Mouse (Mus musculus): ENCODE data around the gene Itgb2. TPM values are rescaled to one million over a fixed set of nuclear protein-coding genes. Genes with fewer than 3 reads are reported as not detected.

Gene Itgb2
- polyA plus RNA-seq, 1 experiment from 2014 or later = 1.2 TPM

DNA sequence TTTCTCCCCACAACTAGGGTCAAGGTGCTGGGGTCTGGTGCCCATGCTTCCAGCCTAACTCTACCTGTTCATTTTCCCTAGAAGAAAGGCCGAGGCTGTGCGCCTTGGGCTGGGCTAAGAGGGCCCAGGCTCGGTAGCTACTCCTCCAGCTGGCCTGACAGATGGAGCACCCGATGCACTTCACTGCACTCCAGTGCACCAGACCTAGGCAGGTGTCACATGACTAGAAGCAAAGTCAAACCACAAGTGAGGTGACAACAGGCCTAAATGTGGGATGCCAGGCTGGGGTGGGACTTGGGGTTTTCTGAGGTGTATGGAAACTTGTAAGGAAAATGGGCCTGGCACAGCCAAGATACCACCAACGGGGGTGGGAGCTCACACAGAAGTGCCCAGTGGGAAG, 23.5 kb upstream of the Itgb2 start:
- Histone ChIP-seq H3K27me3 (ENCODE audit: insufficient read depth, poor library complexity, severe bottlenecking) (no peaks in the 10 kb centered on the region), H3K4me3 (no peak overlapping the region), H3K9me3 (no peaks in the 10 kb centered on the region), H3K27ac (no peak overlapping the region), H3K4me1 (replicated peaks) (peaks cover 18% of the 10 kb centered on the region), H3K36me3 (peaks cover 96% of the 10 kb centered on the region)
- no peak for DNase-seq (ENCODE audit: low spot score)
- WGBS = 88% methylated on average over 5 of the region's 5 CpGs

DNA sequence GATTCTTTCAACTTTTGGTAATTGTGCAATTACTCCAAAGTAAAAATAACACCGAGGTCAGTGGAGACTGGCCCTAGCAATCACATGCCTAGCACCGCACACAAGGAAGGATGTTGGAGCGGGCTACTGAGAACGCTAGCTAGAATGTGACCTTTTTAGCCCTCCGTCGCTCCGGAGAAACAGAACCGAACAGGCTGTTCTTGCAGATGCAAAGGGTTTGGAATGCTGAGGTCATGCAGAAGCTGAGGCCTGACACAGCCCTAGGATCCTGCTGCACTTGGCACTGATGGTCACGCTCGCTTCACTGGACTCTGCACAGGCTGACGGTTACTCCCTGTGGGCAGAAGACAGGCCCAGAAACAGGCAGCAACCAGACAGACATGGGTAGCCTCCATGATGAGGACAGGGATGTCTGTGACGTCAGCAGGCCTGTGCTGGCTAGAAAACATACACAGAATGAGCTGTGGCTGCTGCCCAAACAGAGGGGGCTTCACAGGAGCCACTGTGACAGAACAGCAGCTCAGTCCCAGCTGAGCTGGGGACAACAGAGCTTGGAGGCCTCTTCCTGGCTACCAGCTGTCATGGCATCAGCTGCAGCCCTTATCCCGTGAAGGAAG, 23.0 kb upstream of the Itgb2 start:
- no peaks in the 10 kb centered on the region for H3K9me3 ChIP-seq
- no peak overlapping the region for H3K4me3 ChIP-seq
- H3K27me3 ChIP-seq (ENCODE audit: insufficient read depth, poor library complexity, severe bottlenecking) = no peaks in the 10 kb centered on the region
- H3K27ac ChIP-seq = no peak overlapping the region
- peaks cover 18% of the 10 kb centered on the region for H3K4me1 ChIP-seq (replicated peaks)
- WGBS = 91% methylated on average over 13 of the region's 13 CpGs
- DNase-seq (ENCODE audit: low spot score) = no peak
- peaks cover 96% of the 10 kb centered on the region for H3K36me3 ChIP-seq

DNA sequence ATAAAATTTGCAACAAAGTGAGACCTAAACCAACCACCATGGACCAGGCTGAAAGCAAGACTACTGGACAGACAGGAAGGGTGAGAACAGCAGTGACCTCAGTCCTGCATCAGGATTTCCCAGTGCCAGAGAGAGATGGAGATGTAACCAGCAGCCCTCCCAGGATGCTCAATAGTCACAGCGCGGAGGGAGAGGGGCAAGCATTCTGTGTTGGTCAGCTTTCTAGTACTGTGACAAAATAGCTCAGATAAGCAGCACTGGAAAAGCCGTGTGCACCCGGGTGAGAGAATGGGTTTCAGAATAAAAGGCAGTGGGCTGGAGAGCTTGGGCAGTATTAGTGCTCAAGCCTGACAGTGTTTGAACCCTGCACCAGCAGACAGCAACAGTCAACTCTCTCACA, 22.3 kb upstream of the Itgb2 start:
- H3K27me3 ChIP-seq (ENCODE audit: insufficient read depth, poor library complexity, severe bottlenecking) = no peaks in the 10 kb centered on the region
- 95% methylated on average over 4 of the region's 4 CpGs for WGBS
- DNase-seq (ENCODE audit: low spot score) = no peak
- peaks cover 97% of the 10 kb centered on the region for H3K36me3 ChIP-seq
- H3K4me3 ChIP-seq = no peak overlapping the region
- H3K27ac ChIP-seq = no peak overlapping the region
- H3K4me1 ChIP-seq (replicated peaks) = peaks cover 18% of the 10 kb centered on the region
- H3K9me3 ChIP-seq = no peaks in the 10 kb centered on the region

DNA sequence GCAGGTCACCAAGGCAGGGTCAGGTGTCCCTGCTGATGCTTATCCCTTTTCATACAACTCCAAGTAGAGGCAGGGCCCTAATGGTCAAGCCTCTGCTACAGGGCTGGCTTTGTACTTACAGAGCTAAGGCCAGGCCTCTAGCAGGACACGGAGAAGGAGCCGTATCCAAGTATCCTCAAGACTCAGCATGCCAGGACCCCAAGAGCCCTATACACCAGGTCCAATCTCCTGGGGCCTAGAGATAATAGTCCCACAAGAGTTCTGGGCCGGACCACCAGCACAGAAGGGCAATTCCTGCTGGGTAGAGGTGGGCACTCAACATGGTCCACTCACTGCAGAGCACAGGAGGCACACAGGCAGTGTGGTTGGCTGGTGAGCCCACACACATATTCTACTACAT, 21.3 kb upstream of the Itgb2 start:
- Histone ChIP-seq H3K4me3 (no peak overlapping the region), H3K9me3 (no peaks in the 10 kb centered on the region), H3K27me3 (ENCODE audit: insufficient read depth, poor library complexity, severe bottlenecking) (no peaks in the 10 kb centered on the region), H3K4me1 (replicated peaks) (peaks cover 18% of the 10 kb centered on the region), H3K27ac (no peak overlapping the region), H3K36me3 (peaks cover 97% of the 10 kb centered on the region)
- no peak for DNase-seq (ENCODE audit: low spot score)
- 91% methylated on average over 3 of the region's 3 CpGs for WGBS

DNA sequence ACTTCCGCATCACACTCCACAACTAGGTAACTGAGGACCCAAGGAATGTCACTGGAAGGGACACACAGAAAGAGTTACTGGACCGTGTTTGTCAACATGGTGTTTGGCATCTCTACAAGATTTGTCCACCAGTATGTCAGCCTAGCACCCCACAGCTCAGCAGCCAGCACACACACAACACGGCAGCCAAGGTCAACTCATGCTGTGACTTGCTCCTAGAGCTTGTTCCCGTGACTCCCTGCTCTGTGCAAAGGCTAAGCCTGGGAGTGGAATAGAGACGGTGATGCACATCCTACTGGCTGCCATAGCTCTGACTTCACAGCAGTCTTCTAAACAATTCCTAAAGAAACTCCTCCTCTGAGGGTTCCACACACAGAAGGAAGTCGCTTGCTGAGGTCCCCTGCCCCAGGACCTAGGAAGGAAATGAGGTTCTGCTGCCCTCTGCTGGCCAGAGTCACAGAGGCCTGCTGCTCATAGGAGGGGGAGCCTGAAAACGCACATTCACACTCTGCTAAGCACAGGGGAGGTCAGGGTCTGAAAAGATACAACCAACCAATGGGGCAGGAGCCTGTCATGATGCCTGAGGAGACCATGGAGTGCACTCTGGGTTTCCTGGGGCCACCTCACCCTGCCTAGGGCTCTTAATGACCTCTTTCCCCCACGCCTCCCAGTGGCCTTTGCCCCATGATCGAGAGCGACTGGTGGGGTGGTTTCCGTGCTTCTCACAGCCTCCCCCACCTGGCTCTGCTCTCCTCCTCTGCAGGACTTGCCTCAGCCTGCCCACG, 20.5 kb upstream of the Itgb2 start:
- H3K4me1 ChIP-seq (replicated peaks) = peaks cover 23% of the 10 kb centered on the region
- no peaks in the 10 kb centered on the region for H3K27me3 ChIP-seq (ENCODE audit: insufficient read depth, poor library complexity, severe bottlenecking)
- H3K9me3 ChIP-seq = no peaks in the 10 kb centered on the region
- peak; percentile 89 for DNase-seq (ENCODE audit: low spot score)
- H3K36me3 ChIP-seq = peaks cover 99% of the 10 kb centered on the region
- H3K4me3 ChIP-seq = no peak overlapping the region
- 38% methylated on average over 12 of the region's 12 CpGs for WGBS
- no peak overlapping the region; the same call in 1 of the 2 replicates for H3K27ac ChIP-seq

DNA sequence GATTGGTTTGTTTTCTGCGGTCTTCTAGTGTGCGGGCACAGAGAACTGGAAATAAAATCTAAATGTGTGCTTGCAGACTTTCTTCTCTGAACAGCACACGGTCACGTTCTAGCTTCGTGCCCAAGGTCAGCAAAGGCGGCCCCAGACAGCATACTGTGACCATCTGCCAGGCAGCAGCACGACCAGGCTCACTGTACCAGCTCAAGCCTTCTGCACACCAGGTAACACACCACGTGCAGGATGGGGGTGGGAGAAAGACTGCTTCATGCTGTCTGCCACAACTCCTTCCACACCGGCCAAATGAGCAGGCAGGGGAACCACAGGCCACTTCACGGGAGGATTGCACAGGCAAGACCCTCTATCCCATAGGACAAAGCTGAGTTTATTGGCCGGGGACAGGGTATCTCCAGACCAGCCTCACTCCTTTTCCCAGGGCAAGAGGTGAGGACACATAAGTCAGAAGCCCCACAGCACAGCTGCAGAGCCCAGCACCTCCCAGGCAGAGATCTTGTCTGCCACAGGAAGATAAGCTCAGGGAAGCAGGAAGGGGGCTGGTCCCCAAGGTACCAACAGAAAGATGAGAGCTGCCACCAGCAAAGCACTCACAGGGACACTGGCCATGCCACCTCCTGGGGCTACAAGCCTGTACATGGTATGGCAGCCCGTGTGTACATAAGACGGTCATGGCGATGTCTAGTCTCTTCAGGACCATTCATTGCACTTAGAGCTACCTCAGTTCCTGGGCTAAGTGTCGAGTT, 19.6 kb upstream of the Itgb2 start:
- H3K36me3 ChIP-seq = peaks cover 91% of the 10 kb centered on the region
- WGBS = 82% methylated on average over 15 of the region's 15 CpGs

DNA sequence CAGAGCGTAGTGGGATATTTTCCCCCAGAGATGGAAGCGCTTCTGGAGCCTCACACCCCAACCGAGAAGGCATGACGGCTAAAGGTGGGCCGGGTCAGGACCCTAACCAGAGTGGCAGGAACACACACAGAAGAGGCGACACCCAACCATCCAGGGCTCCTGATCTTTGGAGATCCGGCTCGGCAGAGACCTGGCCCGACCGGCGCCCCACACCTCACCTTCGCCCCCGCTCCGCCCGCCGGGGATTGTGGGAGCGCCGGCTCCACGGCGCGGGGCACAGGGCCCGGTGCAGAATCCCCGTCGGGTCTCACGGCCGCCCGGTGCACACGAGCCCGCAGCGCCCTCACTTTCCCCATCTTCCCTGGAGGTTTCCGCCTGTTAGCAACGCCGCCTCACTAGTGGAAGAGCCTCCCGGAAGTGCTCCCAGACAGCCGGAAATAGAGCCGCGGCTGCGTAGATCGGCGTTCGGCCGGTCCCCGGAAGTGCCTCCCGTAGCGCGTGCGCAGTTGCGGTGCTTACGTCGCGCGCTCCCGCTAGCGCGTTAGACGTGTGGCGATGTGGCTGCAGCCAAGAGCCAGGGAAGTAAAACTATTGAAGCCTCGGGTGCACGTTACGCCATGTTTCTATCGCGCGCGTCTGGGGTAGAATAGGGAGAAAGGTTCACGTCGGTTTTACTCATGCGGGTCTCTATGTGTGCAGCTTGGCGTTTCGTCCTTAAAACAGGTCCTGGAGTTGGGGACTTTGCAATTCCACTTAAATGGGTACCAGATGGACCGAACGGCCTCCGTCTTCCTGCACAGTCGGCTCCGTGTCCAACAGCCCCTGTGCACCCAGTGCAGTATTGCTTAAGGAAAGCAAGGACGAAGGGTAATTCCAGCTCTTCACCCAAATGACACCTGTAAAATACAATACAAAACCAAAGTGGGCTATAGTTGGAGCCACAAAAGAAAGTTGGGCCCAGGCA, 14.4 kb upstream of the Itgb2 start, which contains the start of gene Fam207a:
Gene Fam207a, minus strand, starts transcription at position 401 of the 964 bp plus-strand sequence.
- Histone ChIP-seq H3K4me1 (replicated peaks) (peaks cover 33% of the 10 kb centered on the region), H3K27me3 (ENCODE audit: insufficient read depth, poor library complexity, severe bottlenecking) (no peaks in the 10 kb centered on the region), H3K9me3 (no peaks in the 10 kb centered on the region), H3K27ac (peak within 1 kb of the TSS; percentile 92), H3K4me3 (peak within 1 kb of the TSS; percentile 95), H3K36me3 (peaks cover 39% of the 10 kb centered on the region)
- DNase-seq (ENCODE audit: low spot score) = peak; percentile 92
- under 1% methylated on average over 75 of the region's 75 CpGs for WGBS

More for the DNA sequence above, 19.6 kb upstream of the Itgb2 start:
- Histone ChIP-seq H3K4me1 (replicated peaks) (peaks cover 31% of the 10 kb centered on the region), H3K27ac (no peak overlapping the region), H3K4me3 (no peak overlapping the region), H3K27me3 (ENCODE audit: insufficient read depth, poor library complexity, severe bottlenecking) (no peaks in the 10 kb centered on the region), H3K9me3 (no peaks in the 10 kb centered on the region)
- no peak for DNase-seq (ENCODE audit: low spot score)

DNA sequence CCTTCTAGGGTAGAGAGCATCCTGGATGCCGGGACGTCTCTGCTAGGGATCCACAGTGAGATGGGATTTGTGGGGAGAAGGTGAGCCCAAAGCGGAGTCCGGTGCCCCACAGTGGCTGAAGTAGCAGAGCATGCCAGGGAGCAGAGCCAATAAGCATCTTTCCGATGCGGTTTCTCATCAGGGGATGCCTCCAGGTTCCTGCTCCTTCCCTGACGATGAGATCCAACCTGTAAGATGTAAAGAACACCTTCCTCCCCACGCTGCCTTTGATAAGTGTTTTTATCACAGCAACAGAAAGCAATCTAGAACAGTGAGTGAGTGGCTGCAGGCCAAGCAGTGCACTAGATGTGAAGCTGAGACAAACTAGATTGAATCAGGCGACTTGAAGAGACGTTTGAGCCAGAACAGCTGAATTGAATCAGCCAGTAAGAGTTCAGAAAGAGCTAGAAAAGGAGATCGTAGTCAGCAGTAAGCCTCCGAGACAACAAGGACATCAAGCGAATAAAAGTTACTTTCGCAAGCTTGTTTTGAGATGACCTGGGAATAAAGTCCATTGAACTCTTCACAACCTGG, 13.6 kb upstream of the Itgb2 start:
- no peaks in the 10 kb centered on the region for H3K9me3 ChIP-seq
- peaks cover 31% of the 10 kb centered on the region for H3K4me1 ChIP-seq (replicated peaks)
- H3K36me3 ChIP-seq = peaks cover 31% of the 10 kb centered on the region
- H3K27ac ChIP-seq = peak overlapping the region; percentile 92
- WGBS = 46% methylated on average over 14 of the region's 14 CpGs
- H3K27me3 ChIP-seq (ENCODE audit: insufficient read depth, poor library complexity, severe bottlenecking) = no peaks in the 10 kb centered on the region
- no peak for DNase-seq (ENCODE audit: low spot score)
- H3K4me3 ChIP-seq = peak overlapping the region; percentile 95

DNA sequence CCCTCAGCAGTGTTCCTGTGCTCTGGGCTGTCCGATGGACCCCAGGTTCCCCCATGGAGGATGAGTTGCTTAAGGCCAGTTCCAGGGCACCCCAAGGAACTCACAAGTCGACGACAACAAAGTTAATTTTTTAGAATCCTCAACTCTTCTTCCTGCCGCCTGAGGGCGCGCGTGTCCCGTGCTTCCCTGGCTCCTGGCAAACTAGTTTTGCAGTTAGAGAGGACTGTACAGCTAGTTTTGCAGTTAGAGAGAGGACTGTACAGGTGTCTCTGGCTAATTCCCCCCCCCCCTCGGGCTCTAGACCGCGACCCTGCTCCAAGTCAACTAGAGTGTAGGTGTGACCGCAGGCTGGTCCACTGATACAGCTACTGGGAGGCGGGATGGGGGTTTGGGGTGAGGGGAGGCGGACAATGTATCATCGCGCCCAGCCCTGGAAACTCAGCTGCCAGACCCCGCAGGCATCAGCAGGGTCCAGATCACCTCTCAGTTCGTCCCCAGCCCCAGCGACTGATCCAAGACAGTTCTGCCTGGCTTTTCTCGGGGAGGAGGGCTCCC, 12.9 kb upstream of the Itgb2 start:
- Histone ChIP-seq H3K27ac (peak overlapping the region; percentile 92), H3K4me3 (peak overlapping the region; percentile 95; the same call in 1 of the 2 replicates), H3K4me1 (replicated peaks) (peaks cover 37% of the 10 kb centered on the region), H3K27me3 (ENCODE audit: insufficient read depth, poor library complexity, severe bottlenecking) (peaks cover 4% of the 10 kb centered on the region; the same call in 1 of the 2 replicates), H3K36me3 (peaks cover 24% of the 10 kb centered on the region), H3K9me3 (no peaks in the 10 kb centered on the region)
- peak; percentile 77 for DNase-seq (ENCODE audit: low spot score)
- WGBS = 23% methylated on average over 20 of the region's 20 CpGs

DNA sequence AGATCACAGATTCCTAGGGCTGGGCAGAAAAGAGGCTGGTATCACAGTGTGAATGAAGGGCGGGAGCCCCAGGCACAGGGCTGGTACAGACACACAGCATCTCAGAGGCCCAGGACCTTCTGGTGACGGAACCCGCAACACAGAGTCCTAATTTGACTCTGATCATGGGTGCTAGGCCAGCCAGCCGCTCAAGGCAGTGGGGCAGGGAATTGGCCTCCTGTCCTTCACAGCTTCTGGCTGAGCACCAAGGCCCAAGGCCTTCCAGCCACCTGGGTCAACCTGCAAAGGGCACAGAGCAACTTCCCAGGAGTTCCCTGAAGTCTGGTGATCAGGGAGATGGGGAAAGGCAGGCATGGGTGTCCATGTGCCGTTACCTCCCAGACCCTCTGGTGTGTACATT, 12.3 kb upstream of the Itgb2 start:
- Histone ChIP-seq H3K9me3 (no peaks in the 10 kb centered on the region), H3K27ac (no peak overlapping the region), H3K4me1 (replicated peaks) (peaks cover 43% of the 10 kb centered on the region), H3K36me3 (peaks cover 17% of the 10 kb centered on the region), H3K27me3 (ENCODE audit: insufficient read depth, poor library complexity, severe bottlenecking) (peaks cover 4% of the 10 kb centered on the region; the same call in 1 of the 2 replicates), H3K4me3 (no peak overlapping the region)
- 89% methylated on average over 5 of the region's 5 CpGs for WGBS
- DNase-seq (ENCODE audit: low spot score) = no peak

DNA sequence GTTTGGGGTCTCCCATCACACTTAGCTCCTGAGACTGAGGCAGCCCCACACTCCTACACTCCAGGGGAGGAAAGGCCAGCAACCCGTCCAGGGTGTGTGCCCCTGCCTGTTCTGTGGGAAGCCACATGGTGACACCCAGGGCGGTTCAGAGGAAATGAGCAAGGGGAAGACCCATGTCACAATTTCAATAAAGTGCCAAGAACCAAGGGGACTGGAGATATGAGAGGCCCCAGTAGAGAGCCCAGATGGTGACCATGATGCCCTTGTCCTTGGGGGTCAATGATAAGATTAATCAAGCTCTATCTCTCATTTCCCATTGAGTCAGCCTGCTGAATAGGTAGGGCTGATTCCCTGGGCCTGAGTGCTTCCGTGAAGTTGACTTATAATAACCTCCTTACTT, 10.9 kb upstream of the Itgb2 start:
- WGBS = 77% methylated on average over 3 of the region's 3 CpGs
- Histone ChIP-seq H3K36me3 (peaks cover 3% of the 10 kb centered on the region), H3K27ac (no peak overlapping the region), H3K27me3 (ENCODE audit: insufficient read depth, poor library complexity, severe bottlenecking) (peaks cover 9% of the 10 kb centered on the region), H3K4me1 (replicated peaks) (peaks cover 42% of the 10 kb centered on the region), H3K9me3 (no peaks in the 10 kb centered on the region), H3K4me3 (no peak overlapping the region)
- DNase-seq (ENCODE audit: low spot score) = no peak

All from hindbrain, embryonic 10.5 days (tissue).